Mouse (Mus musculus) forebrain, embryonic 11.5 days (tissue): ENCODE results near the gene Calr. TPM values are rescaled to one million over a fixed set of nuclear protein-coding genes. Genes with fewer than 3 reads are reported as not detected.

Experiments
- ATAC-seq: fragments of 200-750 bp; cut with Nextera tagmentation; replicated peaks from 2 replicates; pipeline ENCODE4 v1.8.0; 2017; ENCODE audit warnings: moderate TSS enrichment; ENCODE audit not compliant: low FRiP score
- DNase-seq: peaks from one replicate; pipeline ENCODE4 v3.0.0-alpha.2; 2017; ENCODE audit warnings: low spot score
- H3K27ac ChIP-seq: fragments of 300-500 bp; sonication (generic); 2 replicates; pipeline ENCODE4 v1.5.1; 2014; ENCODE audit warnings: low read depth, low read length
- H3K27me3 ChIP-seq: fragments of 300-500 bp; sonication (generic); 2 replicates; pipeline ENCODE4 v1.6.1; 2014; ENCODE audit warnings: mild to moderate bottlenecking, low read length, mixed read lengths; ENCODE audit not compliant: control insufficient read depth, insufficient read depth
- H3K36me3 ChIP-seq: fragments of 300-500 bp; sonication (generic); 2 replicates; pipeline ENCODE4 v1.6.1; 2014; ENCODE audit warnings: mild to moderate bottlenecking, low read length, moderate library complexity, mixed read lengths; ENCODE audit not compliant: control insufficient read depth, insufficient read depth
- H3K4me1 ChIP-seq: fragments of 300-500 bp; sonication (generic); replicated peaks from 2 replicates; pipeline ENCODE4 v1.6.1; 2014; ENCODE audit warnings: low read length, mixed read lengths; ENCODE audit not compliant: control insufficient read depth, insufficient read depth
- H3K4me2 ChIP-seq: fragments of 300-500 bp; sonication (generic); 2 replicates; pipeline ENCODE4 v1.6.1; 2014; ENCODE audit warnings: low read depth, mild to moderate bottlenecking, low read length, moderate library complexity, mixed read lengths; ENCODE audit not compliant: severe bottlenecking
- H3K4me3 ChIP-seq: fragments of 300-500 bp; sonication (generic); 2 replicates; pipeline ENCODE4 v1.5.1; 2014; ENCODE audit warnings: low read depth, low read length
- H3K9ac ChIP-seq: fragments of 300-500 bp; sonication (generic); 2 replicates; pipeline ENCODE4 v1.6.1; 2014; ENCODE audit warnings: low read length
- H3K9me3 ChIP-seq: fragments of 300-500 bp; sonication (generic); 2 replicates; pipeline ENCODE4 v1.6.1; 2016; ENCODE audit warnings: low read length, mixed read lengths; ENCODE audit not compliant: control insufficient read depth
- WGBS: fragments of 180-500 bp; shearing (Covaris S2); extraction: QIAGEN DNeasy Blood & Tissue Kit; methylation state at CpG from one replicate; pipeline ENCODE4 v1.1.7; 2014; 5-methylcytosine and 5-hydroxymethylcytosine counted together
- polyA plus RNA-seq: library from polyadenylated mRNA; unstranded; fragments of >200 nt; fragmentation: Nextera tagmentation; extraction: Ambion mirVana; gene quantifications from 2 replicates; pipeline ENCODE4 v1.2.1, GENCODE M21; 2014

The Calr gene
- polyA plus RNA-seq, 1 experiment from 2014 or later: 722 TPM

GRCm38 (mm10) chr8:84847684-84848435 is 1.1 kb upstream of the Calr start:
- Histone ChIP-seq H3K9me3 (no peaks in the 10 kb centered on the region), H3K9ac (peak overlapping the region; percentile 77), H3K4me3 (peak overlapping the region; percentile 98; the same call in 1 of the 2 replicates), H3K27ac (no peak overlapping the region; the same call in 1 of the 2 replicates), H3K27me3 (no peaks in the 10 kb centered on the region), H3K4me1 (peaks cover 15% of the 10 kb centered on the region), H3K4me2 (peak overlapping the region; percentile 59; the same call in 1 of the 2 replicates), H3K36me3 (peaks cover 20% of the 10 kb centered on the region; the same call in 1 of the 2 replicates)
- ATAC-seq (no peak), DNase-seq (no peak)
- WGBS: 67% methylated on average over 6 of the region's 6 CpGs

- Histone ChIP-seq H3K9me3 (no peaks in the 10 kb centered on the region), H3K9ac (peak overlapping the region; percentile 97), H3K27me3 (no peaks in the 10 kb centered on the region), H3K4me2 (peak overlapping the region; percentile 85), H3K36me3 (peaks cover 30% of the 10 kb centered on the region; the same call in 1 of the 2 replicates), H3K4me1 (peaks cover 15% of the 10 kb centered on the region), H3K27ac (peak overlapping the region; percentile 66), H3K4me3 (peak overlapping the region; percentile 98)
- DNase-seq (no peak), ATAC-seq (no peak)
- WGBS: under 1% methylated on average over 30 of the region's 30 CpGs
These were observed 526 bp downstream of the Calr start for GRCm38 (mm10) chr8:84846094-84846721.

- peaks cover 15% of the 10 kb centered on the region for H3K4me1 ChIP-seq
- peak overlapping the region; percentile 98 for H3K4me3 ChIP-seq
- peak overlapping the region; percentile 97 for H3K9ac ChIP-seq
- DNase-seq (peak; percentile 73), ATAC-seq (no peak)
- H3K27me3 ChIP-seq: no peaks in the 10 kb centered on the region
- peaks cover 30% of the 10 kb centered on the region; the same call in 1 of the 2 replicates for H3K36me3 ChIP-seq
- peak overlapping the region; percentile 85 for H3K4me2 ChIP-seq
- H3K27ac ChIP-seq: 0 out of 2 replicates have a peak overlapping the region, but pooled peaks have one; percentile 66
- H3K9me3 ChIP-seq: no peaks in the 10 kb centered on the region
- 20% methylated on average over 12 of the region's 12 CpGs for WGBS
These were observed 1.2 kb downstream of the Calr start for GRCm38 (mm10) chr8:84845355-84846093.

- H3K4me1 ChIP-seq: peaks cover 19% of the 10 kb centered on the region
These were observed 2.2 kb downstream of the Calr start for GRCm38 (mm10) chr8:84844397-84845070.

GRCm38 (mm10) chr8:84841514-84841913 is 5.2 kb downstream of the Calr start:
- 85% methylated on average over 1 of the region's 1 CpGs for WGBS
- no peak overlapping the region for H3K9ac ChIP-seq
- no peak for ATAC-seq
- peaks cover 35% of the 10 kb centered on the region; the same call in 1 of the 2 replicates for H3K36me3 ChIP-seq
- no peak overlapping the region for H3K4me3 ChIP-seq
- no peak overlapping the region for H3K27ac ChIP-seq
- no peaks in the 10 kb centered on the region for H3K9me3 ChIP-seq
- no peaks in the 10 kb centered on the region for H3K27me3 ChIP-seq
- H3K4me1 ChIP-seq: peaks cover 17% of the 10 kb centered on the region
- H3K4me2 ChIP-seq: no peak overlapping the region
- no peak for DNase-seq

More at GRCm38 (mm10) chr8:84844397-84845070, 2.2 kb downstream of the Calr start:
- H3K9me3 ChIP-seq: no peaks in the 10 kb centered on the region
- peak overlapping the region; percentile 85; the same call in 1 of the 2 replicates for H3K4me2 ChIP-seq
- no peak overlapping the region; the same call in 1 of the 2 replicates for H3K9ac ChIP-seq
- peak overlapping the region; percentile 98 for H3K4me3 ChIP-seq
- H3K27ac ChIP-seq: no peak overlapping the region
- 88% methylated on average over 9 of the region's 9 CpGs for WGBS
- ATAC-seq (no peak), DNase-seq (no peak)
- H3K27me3 ChIP-seq: no peaks in the 10 kb centered on the region
- H3K36me3 ChIP-seq: peaks cover 30% of the 10 kb centered on the region; the same call in 1 of the 2 replicates

- Histone ChIP-seq H3K4me2 (peak within 1 kb of the TSS; percentile 65), H3K27me3 (no peaks in the 10 kb centered on the region), H3K4me1 (peaks cover 17% of the 10 kb centered on the region), H3K4me3 (peak within 1 kb of the TSS; percentile 97), H3K9ac (peak within 1 kb of the TSS; percentile 95), H3K27ac (peak within 1 kb of the TSS; percentile 77), H3K36me3 (peaks cover 35% of the 10 kb centered on the region; the same call in 1 of the 2 replicates), H3K9me3 (no peaks in the 10 kb centered on the region)
- WGBS: under 1% methylated on average over 53 of the region's 55 CpGs
- DNase-seq: peak; percentile 95
- peak; percentile 95 for ATAC-seq
These were observed 6.3 kb downstream of the Calr start, which contains the start of gene Rad23a for GRCm38 (mm10) chr8:84840248-84840999. Rad23a (minus strand) TSS chr8:84840665.

GRCm38 (mm10) chr8:84839875-84840247 is 6.9 kb downstream of the Calr start:
- no peak for ATAC-seq

More at GRCm38 (mm10) chr8:84839875-84840247, 6.9 kb downstream of the Calr start:
- peaks cover 17% of the 10 kb centered on the region for H3K4me1 ChIP-seq
- H3K36me3 ChIP-seq: peaks cover 33% of the 10 kb centered on the region; the same call in 1 of the 2 replicates
- H3K9ac ChIP-seq: peak overlapping the region; percentile 95
- DNase-seq: no peak
- peak overlapping the region; percentile 77 for H3K27ac ChIP-seq
- peak overlapping the region; percentile 97 for H3K4me3 ChIP-seq
- H3K4me2 ChIP-seq: peak overlapping the region; percentile 65
- WGBS: 4% methylated on average over 7 of the region's 7 CpGs
- no peaks in the 10 kb centered on the region for H3K9me3 ChIP-seq
- H3K27me3 ChIP-seq: no peaks in the 10 kb centered on the region
